Mouse (Mus musculus): ENCODE measurements at regions not wholly inside any gene's neighbourhood (a gene's known extent, or its start where the extent isn't known, plus 50 kb on each side); places are given as distances from the start of the nearest gene placed in this dataset.
A peak's percentile ranks its signal among the peaks of the same experiment; 100 is the strongest.
"Not testable (repeated sequence)": the region's sequence is repeated elsewhere in the genome, so short reads cannot be mapped to it uniquely, and the experiment has no call there.

DNA sequence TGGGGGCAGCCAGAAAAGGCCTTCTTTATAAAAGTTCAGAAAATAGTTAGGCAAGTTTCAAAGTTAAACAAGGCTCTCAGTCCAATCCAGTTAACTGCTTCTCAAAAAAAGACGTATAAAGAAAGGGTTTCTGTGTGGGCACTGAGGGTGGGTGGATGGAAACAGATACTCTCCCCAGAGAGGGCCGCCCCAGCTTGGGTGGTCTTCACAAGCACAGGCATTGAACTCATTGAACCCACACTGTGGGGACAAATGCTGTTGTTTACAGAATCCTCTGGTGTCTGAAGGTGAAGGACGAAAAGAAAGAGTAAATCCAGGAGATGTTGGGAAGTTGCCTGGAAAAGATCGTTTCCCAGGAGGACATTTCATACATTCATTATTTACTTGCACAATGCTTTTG, 253.9 kb downstream of the Trib2 start:
- no peak for DNase-seq

DNA sequence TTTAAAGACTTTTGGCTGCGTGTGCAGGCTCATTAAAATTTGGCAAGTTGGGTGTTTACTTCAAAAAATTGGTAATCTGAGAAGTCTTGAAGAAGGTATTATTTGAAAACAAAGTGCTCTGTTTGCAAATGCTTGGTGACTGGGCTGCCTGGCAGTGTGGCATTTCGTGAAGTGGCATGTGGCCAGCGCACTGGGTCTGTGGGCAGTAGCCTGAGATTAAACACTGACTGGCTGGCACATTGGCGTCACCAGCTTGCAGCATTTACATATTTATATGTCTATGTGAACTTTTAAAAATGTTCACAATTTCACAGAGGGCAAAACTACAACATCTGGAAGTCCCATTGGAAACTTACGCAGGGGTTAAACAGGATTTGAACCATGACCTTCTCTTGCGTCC, 261.3 kb downstream of the Trib2 start:
- DNase-seq = peak in 1 of 2 experiments; percentile 37

DNA sequence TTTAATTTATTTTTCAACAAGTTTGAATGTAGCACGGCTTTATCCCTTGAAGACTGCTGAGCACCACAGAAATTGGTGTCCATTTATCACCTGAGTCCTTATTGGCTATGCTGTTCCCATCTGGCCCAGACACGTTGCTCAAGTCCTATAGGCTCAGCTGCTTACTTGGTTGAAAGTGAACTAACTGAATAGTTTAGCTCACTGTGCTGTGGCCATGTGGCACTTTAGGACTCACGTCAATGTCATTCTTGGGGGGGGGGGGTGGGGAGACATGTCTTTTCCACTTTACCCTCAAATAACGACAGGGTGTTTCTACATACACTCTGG, 263.1 kb downstream of the Trib2 start:
- no peak for DNase-seq

DNA sequence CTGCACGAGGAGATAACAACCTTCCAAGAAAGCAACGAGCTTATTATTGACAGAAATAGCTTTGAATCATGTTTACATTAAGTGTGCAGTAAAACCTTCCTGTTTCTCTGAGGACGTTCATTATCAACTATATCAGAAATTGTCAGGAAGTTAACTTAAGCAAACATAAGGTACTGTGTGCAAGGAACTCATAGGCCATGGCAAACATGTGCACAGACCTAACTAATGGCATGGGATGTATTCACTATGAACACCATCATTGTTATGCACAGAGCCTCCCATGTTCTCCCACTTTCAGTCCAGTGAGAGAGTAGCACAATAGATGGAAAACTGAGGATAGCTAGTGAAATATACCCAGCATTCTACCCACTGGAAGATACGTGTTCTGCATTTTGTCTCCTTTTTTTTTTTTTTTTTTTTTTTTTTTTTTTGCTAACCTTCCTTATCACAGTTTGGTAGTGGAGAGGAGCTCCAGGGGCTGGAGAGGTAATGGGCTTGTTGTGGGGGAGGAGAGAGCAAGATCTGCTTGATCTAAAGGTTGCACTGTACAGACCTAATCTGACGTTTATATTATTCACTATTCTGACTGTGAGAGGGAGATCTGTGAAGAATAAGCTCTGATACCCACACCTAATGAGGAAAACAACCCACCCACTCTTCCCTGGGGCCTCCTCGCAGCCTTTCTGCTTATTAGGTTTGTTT, 263.6 kb downstream of the Trib2 start:
- DNase-seq = no peak

DNA sequence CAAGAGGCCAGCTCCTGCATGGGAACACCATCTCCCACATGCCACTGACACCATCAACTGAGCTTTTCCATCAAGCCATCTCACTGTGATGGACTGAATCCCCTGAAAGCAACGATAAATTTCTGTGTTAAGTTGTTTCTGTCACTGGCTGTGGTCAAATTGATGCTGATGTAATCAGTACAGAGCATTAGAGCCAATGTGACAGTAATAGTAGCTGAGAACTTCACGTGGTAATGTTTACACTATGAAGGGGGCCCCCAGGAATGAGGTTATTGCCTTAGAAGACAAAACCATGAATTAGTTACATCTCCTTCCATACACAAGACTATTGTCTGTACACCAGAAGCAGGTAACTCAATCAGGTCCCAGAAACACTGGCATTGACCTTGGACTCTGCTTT, 264.5 kb downstream of the Trib2 start:
- DNase-seq = no peak

DNA sequence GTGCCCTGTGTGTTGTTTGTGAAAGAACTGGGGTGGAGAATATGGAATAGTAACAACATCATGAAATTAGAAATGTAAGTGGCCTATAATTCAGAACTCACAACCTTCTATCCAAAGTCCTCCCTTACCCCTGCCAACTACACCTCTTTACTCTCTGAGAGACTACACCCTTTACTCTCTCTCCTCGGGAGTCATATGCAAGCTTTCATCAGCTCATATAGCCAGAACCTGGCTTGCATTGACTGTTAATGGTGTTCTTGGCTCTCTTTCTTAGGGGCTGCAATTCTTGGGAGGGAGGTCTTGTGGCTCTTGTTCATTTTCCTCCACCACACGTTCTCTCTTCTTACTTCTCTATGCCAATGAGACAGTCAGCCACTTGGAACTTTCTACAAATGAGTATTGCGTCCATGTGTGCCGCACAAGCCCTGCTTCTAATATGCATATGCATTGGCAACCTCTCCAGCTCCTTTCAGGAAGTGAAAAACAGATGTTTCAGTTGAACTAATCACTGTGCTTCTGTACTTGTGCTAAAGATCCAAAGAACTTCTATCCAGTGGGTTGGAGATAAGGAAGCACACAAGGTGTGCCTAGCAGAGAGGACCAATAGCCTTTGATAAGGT, 265.3 kb downstream of the Trib2 start:
- no peak for DNase-seq

DNA sequence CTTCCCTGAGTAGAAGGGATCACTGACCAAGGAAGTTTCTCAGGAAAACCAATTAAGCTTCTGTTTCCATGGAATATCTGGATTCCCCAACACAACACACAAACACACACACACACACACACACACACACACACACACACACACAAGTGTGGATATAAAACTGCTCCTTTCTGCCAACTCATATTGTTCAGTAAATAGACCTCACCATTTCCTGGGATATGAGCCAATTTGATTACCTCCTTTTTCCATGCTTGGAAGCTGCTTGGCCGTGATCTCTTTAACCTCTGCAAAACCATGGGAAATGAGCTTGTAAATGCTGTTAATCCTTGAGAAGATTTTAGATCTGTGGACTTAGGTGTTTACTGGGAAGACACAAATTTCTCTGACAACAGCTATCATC, 272.4 kb downstream of the Trib2 start:
- peak in 1 of 2 experiments; percentile 2 for DNase-seq

DNA sequence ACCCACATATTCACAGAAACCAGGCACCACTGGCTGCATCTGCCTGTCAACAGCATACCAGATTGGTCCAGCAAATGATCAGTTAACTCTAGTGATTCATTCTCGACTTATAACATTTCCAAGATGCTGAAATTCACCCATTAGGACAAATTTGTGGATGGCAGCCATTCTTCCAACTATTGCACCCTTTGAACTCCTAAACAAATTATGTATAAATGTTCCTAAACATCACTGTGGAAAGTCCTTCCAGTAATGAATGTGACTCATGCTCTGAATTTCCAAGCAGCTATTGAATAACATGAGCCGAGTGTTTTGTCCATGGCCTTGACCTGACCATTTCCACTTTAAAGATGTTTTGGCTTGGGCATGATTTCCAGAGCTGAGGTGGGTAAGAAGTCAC, 274.2 kb downstream of the Trib2 start:
- no peak for DNase-seq

DNA sequence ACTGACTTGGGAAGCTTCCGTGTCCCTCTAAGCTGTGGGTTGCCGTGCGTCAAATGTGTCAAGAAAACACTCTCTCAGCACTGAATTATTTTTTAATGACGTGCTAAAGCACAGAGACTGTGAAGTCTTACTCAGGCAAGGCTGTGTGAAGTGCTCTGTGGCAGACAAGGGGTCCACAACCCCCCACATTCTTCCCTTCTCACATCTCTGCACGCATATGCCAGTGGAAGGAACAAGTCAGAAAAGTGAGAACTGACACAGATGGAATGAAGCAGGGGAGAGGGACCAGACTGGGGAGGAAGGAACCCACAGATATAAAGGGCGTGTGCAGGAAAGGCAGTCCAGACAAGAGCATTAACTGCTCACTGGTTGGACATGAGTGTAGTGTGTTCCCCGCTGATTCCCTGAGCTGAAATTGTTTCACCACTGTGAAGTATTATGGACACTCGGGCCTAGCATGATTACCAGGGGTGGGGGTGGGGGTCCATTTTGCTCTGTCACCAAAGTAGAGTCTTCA, 279.8 kb downstream of the Trib2 start:
- no peak for DNase-seq

DNA sequence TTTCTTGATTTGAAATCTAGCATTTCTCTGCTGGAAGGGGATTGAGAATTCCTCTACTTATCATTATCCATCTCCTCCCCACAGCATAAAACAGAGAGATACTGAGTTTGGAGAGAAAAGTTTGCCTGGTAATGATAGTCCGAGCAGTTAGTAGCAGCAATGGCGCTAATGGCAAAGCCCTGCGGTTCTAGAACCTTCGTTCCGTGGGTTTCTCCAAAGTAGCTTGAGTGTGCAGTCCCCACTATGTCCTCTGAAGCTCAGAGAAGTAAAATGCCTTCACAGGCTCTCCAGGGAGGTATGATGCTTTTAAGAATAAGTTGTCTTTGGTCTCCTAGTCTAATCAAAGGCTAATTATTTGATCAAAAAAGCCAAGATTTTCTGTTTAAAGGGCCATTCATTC, 280.5 kb downstream of the Trib2 start:
- DNase-seq = no peak

DNA sequence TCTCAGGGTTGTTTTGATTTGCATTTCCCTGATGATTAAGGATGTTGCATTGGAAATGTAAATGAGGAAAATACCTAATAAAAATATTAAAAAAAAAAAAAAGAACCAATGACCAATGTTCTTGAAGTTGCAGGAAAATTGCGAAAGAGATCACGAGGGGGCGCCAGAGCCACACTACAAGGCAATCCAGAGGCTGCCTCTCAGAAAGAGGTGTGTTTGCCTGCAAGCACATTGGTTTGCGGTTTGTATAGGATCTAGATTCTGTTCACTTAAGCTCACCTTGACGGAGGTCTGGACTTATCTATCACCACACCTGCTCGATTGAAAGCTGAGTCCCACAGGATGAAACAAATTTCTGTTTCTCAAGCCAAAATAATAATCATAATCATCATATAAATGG, 280.9 kb downstream of the Trib2 start:
- peak; percentile 82 to 92 for DNase-seq

DNA sequence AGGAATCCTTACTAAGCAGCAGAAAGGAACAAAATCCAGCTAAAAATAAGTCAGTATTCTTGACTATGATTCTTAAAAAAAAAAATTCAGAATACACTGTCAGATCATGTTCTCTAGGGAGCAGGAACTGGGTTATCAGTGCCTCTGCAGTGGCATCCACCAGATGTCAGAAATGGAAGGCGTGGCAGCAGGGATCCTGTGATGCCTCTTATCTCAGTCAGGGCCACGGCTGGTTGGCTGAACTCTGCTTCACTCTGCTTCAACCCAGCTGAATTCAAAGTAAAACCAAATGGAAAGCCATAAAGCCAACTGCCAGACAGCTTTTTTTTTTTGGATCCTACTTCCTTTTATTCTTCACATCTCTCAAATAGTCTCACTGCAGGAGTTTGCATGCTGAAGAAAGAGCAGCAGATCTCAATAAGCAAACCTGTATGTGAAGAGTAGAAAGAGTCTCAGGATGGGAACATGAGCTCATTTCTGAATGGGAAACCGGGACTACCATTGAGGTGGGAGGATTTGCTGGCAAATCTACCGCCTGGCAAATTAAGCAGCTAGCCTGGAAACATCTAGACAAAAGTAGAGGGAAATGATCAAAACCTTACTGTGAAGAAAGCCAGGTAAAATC, 295.8 kb downstream of the Trib2 start:
- DNase-seq = no peak

DNA sequence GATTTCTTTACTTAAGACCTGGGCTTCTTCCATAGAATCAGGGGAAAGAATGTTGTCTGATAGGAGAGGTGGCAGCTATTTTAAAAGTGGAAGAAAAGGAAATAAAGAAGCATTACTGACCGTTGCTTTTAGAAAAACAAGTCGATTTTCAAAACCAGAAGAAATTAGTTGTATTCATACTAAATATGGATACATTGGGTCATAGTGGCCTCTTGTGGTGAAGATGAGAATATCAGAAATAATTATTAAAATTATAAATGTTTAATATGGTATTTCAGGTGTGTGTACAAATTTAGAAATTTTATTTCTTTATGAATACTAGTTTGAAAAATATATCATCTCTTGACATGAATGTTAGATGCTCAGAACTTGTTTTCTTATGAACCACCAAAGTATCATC, 304.7 kb downstream of the Trib2 start:
- DNase-seq = no peak

DNA sequence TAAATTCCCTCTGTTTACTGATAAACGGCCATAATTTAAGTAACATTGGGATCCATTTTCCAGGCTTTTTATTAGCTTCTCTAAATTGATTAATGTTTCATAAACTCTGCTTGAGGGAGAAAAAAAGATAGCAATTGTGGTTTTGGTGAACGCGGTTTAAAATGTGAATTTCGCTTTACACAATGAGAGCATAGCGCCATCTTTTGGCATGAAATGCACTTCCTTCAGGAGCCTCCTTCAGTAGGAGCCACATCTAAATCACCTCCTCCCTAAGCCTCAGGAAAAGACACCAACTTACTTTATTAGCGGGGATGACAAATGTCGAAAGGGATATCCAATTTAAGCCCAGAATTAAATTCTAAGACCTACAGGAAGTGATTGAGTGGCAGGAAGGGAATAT, 309.1 kb downstream of the Trib2 start:
- DNase-seq = peak in 1 of 2 experiments; percentile 17

DNA sequence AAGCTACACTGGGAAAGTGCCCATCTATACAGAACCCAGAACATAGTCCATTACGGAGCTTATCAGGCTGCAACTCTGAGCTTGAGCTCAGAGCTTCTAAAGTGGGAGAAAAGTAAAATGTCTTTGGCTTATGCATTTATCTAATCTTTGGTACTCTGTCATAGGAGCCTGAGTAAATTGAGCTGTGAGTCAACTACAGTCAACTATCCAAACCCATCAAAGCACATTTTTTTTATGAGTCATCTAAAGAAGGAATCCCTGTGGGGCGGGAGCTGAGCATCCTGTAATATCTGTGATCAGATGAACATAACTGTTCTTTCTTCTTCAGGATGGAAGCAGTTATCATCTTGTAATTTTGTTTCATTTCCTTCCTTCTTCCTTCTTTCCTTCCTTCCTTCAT, 323.1 kb downstream of the Trib2 start:
- no peak for DNase-seq

DNA sequence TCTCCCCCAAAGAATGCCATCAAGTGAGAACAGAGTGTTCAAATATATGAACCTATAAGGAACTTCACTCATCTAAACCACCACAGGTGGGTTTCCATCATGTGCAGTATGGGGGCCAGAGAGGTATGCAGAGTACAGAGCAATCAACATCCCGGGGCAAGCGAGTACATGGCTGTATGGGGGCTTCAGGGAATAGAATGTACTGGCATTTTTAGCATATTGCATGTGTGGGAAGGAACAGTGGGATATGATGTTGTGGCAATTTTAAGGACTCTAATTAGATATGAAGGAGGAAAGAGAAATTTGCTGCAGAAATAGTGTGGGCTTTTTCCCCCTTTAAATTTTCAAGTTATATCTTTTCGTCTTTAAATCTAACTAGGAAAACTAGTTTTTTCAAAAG, 344.0 kb downstream of the Trib2 start:
- no peak for DNase-seq

DNA sequence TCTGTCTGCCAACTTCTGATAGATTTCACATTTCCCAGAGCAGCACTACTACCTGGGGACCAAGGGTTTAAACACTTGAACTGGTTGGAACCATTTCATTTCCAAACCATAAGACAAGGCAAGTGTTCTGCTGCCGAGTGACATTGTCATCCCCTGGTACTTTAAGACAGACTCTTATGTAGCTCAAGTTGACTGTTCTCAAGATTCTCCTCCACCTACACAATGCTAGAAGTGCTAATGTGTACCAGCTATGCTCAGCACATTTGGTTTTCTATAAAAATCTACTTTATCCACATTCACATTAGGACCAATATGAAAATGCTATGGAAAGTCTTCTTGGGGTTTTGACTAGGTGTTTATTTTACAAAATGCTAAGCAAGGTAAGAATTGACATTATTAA, 357.3 kb downstream of the Trib2 start:
- DNase-seq = no peak

DNA sequence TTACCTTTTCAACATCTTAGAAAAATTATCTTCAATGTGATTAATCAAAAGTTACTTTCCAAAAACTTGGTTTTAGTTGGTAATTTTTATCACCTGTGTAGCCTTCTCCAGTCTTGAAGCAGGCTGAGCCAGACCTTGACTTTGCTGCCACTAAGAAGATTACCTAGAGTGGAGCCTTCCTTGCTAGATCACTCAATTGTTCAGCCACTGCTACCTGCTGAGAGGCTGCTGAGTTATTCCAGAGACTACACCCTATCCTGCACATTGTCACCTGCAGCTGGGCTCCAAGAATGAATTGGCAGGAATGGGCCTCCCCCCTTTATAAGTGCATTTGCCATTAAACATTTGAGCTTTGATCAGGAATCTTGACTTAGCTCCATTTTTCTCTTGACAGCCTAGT, 360.4 kb downstream of the Trib2 start:
- not testable (repeated sequence) for DNase-seq

DNA sequence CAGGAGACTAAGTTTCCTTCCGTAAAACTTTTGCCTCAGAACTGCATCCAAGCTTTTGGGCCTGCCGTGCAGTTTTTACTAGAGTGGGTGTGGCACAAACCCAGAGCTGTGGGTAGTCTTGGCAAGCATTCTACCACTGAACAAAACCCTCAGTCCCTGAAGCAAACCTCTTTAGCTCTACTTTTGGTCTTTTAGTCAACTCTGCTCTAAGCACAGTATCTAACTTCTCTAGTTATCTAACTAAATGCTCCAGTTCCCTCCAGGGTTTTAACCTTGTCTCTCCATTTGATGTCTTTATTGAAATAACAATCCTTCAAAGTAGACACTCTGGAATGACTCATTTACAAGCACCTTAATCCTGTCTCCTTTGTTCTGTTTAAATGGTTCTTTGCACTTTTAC, 361.0 kb downstream of the Trib2 start:
- DNase-seq = no peak

DNA sequence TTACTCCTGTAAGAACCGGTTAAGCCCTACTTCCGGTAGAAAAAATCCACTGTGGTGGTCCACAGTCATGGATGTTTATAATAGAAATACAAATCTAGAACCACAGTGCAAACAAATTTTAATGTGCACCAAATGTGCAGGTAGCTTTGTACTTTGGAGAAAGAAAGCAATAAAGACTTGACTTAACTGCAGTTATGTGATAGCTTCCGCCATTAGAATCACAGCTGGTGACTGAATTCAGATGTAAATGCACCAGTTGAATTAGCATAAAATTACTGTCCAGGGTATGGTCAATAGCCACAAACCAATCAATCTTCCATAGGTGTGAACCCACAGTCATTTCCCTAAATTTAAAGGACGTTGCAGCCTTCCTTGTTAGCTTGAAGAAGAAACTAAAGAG, 367.2 kb downstream of the Trib2 start:
- no peak for DNase-seq

DNA sequence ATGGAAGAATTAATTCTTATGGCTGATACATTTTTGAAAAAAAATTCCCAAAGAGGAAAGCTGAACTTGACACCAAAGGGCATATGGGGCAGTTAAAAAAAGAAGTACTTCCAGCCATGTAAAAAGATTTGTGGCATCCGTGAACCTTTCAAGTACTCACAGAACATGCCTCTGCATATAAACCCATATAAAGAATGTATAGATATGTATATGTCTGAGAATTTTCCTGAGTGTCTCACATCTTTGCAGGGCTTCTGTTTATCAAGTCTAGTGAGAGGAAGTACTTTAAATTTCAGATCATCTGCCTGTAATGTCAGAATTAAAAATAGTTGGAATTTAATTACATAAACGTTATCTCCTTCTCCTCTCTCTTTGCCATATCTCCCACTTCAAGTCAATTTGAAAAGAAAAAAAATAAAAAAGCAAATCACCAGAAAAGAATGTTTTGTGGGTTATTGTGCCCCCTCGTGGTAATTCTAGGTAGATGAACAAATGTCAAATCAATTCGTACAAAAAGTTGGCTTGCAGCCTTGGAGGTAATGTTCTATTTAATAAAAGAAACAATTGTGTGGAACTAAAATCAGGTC, 400.4 kb downstream of the Trib2 start:
- DNase-seq = peak in 1 of 2 experiments; percentile 7

DNA sequence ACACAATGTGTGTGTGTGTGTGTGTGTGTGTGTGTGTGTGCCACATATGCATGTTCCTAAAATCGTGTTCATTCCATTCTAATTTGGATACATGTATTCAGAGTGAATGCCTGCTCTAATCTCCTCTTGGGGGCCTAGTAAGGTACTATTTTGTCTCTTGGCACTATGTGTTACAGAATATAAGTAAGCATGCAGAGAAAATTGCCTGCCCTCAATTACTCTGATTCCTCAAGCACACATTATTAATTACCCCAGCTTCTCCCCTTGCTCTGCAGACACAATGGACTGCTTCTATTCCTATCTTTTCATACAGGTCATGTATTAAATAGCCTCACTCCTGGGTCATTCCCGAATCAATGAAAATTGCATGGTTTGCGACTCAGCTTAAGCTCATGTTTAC, 406.3 kb downstream of the Trib2 start:
- no peak for DNase-seq

DNA sequence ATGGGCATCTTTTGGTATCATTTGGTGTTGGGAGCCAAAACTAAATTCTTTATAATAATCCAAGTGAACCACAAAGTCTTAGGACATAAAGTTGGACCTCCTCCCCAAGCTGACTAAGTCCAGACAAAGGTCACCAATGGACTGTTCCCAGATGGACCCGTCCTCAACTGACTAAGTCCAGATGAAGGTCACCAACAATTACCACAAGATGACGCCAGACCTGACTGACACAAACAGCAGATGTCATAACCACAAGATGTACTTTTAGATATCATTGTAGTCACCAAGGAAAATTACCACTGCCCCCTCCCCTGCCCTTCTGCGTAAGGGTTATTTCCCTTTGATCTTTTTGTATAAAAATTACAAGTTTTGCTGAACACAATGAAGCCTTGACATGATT, 409.1 kb downstream of the Trib2 start:
- not testable (repeated sequence) for DNase-seq

DNA sequence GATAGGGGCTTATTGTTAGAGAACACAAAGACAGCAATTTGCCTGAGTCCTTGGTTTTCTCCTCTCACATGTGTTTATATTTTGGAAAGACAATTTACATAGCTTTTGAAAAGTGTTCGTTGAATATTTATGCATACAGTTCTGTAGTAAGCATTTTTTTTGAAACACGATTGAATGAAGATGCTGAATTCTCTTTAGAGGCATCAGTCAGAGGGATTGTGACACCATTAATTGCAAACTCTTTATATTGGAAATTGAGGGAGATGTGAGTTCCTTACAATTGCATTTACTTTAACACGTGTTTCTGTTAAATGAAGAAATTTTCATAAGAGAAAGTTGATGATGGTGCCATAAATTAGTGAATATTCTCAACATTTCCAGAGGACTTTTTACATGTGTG, 424.1 kb downstream of the Trib2 start:
- no peak for DNase-seq

Data from kidney, postnatal 25 days (tissue).